Mouse (Mus musculus) MEL (cell line): ENCODE results near the gene Tmtc4. TPM values are rescaled to one million over a fixed set of nuclear protein-coding genes. Genes with fewer than 3 reads are reported as not detected.

ENCODE experiments used
- DNase-seq: peaks from one replicate; pipeline ENCODE4 v3.0.0; 2011; ENCODE audit warnings: low read depth, low spot score
- H3K27ac ChIP-seq: 2 replicates; pipeline ENCODE4 v1.5.1; 2012; ENCODE audit warnings: low read depth, mild to moderate bottlenecking, control low read depth, low read length, moderate library complexity; ENCODE audit not compliant: control insufficient read depth
- H3K27me3 ChIP-seq, 2 experiments: fragments of 150-350 bp in 1 of 2; sonication (generic) in 1 of 2; 2 replicates each; pipeline ENCODE4 v1.6.1; 2012; ENCODE audit warnings: low read length in 2 of 2, mild to moderate bottlenecking in 2 of 2, improper control_type of control experiment in 1 of 2, moderate library complexity in 1 of 2; ENCODE audit not compliant: insufficient read depth in 2 of 2, control insufficient read depth in 1 of 2
- H3K36me3 ChIP-seq, 2 experiments: 2 replicates each; pipeline ENCODE4 v1.6.1; 2012 to 2014; ENCODE audit warnings: low read length in 2 of 2, improper control_type of control experiment in 1 of 2, inconsistent platforms in 1 of 2, mild to moderate bottlenecking in 1 of 2; ENCODE audit not compliant: insufficient read depth in 2 of 2, control insufficient read depth in 1 of 2
- H3K4me1 ChIP-seq, 2 experiments: fragments of 150-350 bp in 1 of 2; sonication (generic) in 1 of 2; 2 replicates each; pipeline ENCODE4 v1.6.1; 2012; ENCODE audit warnings: low read length in 2 of 2, improper control_type of control experiment in 1 of 2, mild to moderate bottlenecking in 1 of 2; ENCODE audit not compliant: insufficient read depth in 2 of 2, control insufficient read depth in 1 of 2
- H3K4me3 ChIP-seq, 2 experiments: fragments of 150-350 bp in 1 of 2; sonication (generic) in 1 of 2; 2 replicates each; pipeline ENCODE4 v1.5.1; 2012; ENCODE audit warnings: low read depth in 2 of 2, low read length in 2 of 2, mild to moderate bottlenecking in 2 of 2, moderate library complexity in 2 of 2, control low read depth in 1 of 2, improper control_type of control experiment in 1 of 2; ENCODE audit not compliant: control insufficient read depth in 1 of 2, insufficient read depth in 1 of 2
- H3K79me2 ChIP-seq: 2 replicates; pipeline ENCODE4 v1.6.1; 2012; ENCODE audit warnings: mild to moderate bottlenecking, low read length, moderate library complexity; ENCODE audit not compliant: control insufficient read depth, poor library complexity, insufficient read depth
- H3K9ac ChIP-seq: 2 replicates; pipeline ENCODE4 v1.6.1; 2012; ENCODE audit warnings: low read depth, mild to moderate bottlenecking, control low read depth, low read length, moderate library complexity; ENCODE audit not compliant: control insufficient read depth, poor library complexity, severe bottlenecking
- H3K9me3 ChIP-seq: fragments of 150-350 bp; sonication (generic); replicated peaks from 2 replicates; pipeline ENCODE4 v1.6.1; 2012; ENCODE audit warnings: mild to moderate bottlenecking, low read length, improper control_type of control experiment, moderate library complexity; ENCODE audit not compliant: insufficient read depth
- CHD2 ChIP-seq: IDR thresholded peaks from 2 replicates; pipeline ENCODE4 v1.6.1; 2011; ENCODE audit warnings: low read length, improper control_type of control experiment
- CTCF ChIP-seq, 3 experiments: IDR thresholded peaks in 2 of 3; conservative IDR thresholded peaks in 1 of 3; 2 replicates each; pipeline ENCODE4 v1.5.1; 2011 to 2012; ENCODE audit warnings: low read length in 3 of 3, low read depth in 2 of 3, mild to moderate bottlenecking in 2 of 3, improper control_type of control experiment in 1 of 3, inconsistent platforms in 1 of 3, mixed read lengths in 1 of 3, moderate library complexity in 1 of 3; ENCODE audit not compliant: control insufficient read depth in 1 of 3, insufficient read depth in 1 of 3, poor library complexity in 1 of 3, severe bottlenecking in 1 of 3
- GABPA ChIP-seq: IDR thresholded peaks from 2 replicates; pipeline ENCODE4 v1.6.1; 2012; ENCODE audit warnings: low read depth, mild to moderate bottlenecking, inconsistent platforms, low read length, improper control_type of control experiment, moderate library complexity
- KAT2A ChIP-seq: conservative IDR thresholded peaks from 2 replicates; pipeline ENCODE4 v1.6.1; 2012; ENCODE audit warnings: low read depth, low read length, improper control_type of control experiment, inconsistent platforms
- MAZ ChIP-seq: IDR thresholded peaks from 2 replicates; pipeline ENCODE4 v1.6.1; 2012; ENCODE audit warnings: low read depth, mild to moderate bottlenecking, inconsistent platforms, low read length, improper control_type of control experiment
- MEF2A ChIP-seq: IDR thresholded peaks from 2 replicates; pipeline ENCODE4 v1.6.1; 2014; ENCODE audit warnings: low read depth, mild to moderate bottlenecking, inconsistent platforms, low read length, improper control_type of control experiment; ENCODE audit not compliant: poor library complexity, insufficient replicate concordance, severe bottlenecking; ENCODE audit errors: extremely low read depth
- MYC ChIP-seq: IDR thresholded peaks from 2 replicates; pipeline ENCODE4 v1.6.1; 2011; ENCODE audit warnings: low read depth, mild to moderate bottlenecking, low read length, improper control_type of control experiment, moderate library complexity
- NELFE ChIP-seq: IDR thresholded peaks from 2 replicates; pipeline ENCODE4 v1.6.1; 2011; ENCODE audit warnings: low read depth, low read length, improper control_type of control experiment
- NRF1 ChIP-seq: IDR thresholded peaks from 2 replicates; pipeline ENCODE4 v1.6.1; 2014; ENCODE audit warnings: low read depth, mild to moderate bottlenecking, inconsistent platforms, low read length, improper control_type of control experiment, moderate library complexity; ENCODE audit not compliant: poor library complexity, insufficient read depth, severe bottlenecking
- POLR2A ChIP-seq, 2 experiments: IDR thresholded peaks; 2 replicates each; pipeline ENCODE4 v1.6.1; 2011 to 2012; ENCODE audit warnings: low read length in 2 of 2, mild to moderate bottlenecking in 2 of 2, control low read depth in 1 of 2, improper control_type of control experiment in 1 of 2, low read depth in 1 of 2, moderate library complexity in 1 of 2; ENCODE audit not compliant: control insufficient read depth in 1 of 2, insufficient read depth in 1 of 2, poor library complexity in 1 of 2
- POLR2AphosphoS5 ChIP-seq: IDR thresholded peaks from 2 replicates; pipeline ENCODE4 v1.6.1; 2012; ENCODE audit warnings: low read depth, borderline replicate concordance, mild to moderate bottlenecking, inconsistent platforms, low read length, moderate library complexity, mixed read lengths
- RAD21 ChIP-seq: IDR thresholded peaks from 2 replicates; pipeline ENCODE4 v1.6.1; 2011; ENCODE audit warnings: mild to moderate bottlenecking, low read depth, low read length, improper control_type of control experiment
- SIN3A ChIP-seq: IDR thresholded peaks from 2 replicates; pipeline ENCODE4 v1.6.1; 2012; ENCODE audit warnings: low read length, improper control_type of control experiment, inconsistent platforms
- SMC3 ChIP-seq: IDR thresholded peaks from 2 replicates; pipeline ENCODE4 v1.6.1; 2011; ENCODE audit warnings: low read depth, low read length, improper control_type of control experiment
- TBP ChIP-seq: IDR thresholded peaks from 2 replicates; pipeline ENCODE4 v1.8.0; 2011; ENCODE audit warnings: low read depth, low read length, improper control_type of control experiment
- UBTF ChIP-seq: IDR thresholded peaks from 2 replicates; pipeline ENCODE4 v1.6.1; 2012; ENCODE audit warnings: low read depth, mild to moderate bottlenecking, inconsistent platforms, low read length, improper control_type of control experiment, moderate library complexity, borderline replicate concordance; ENCODE audit not compliant: insufficient read depth
- USF1 ChIP-seq: IDR thresholded peaks from 2 replicates; pipeline ENCODE4 v1.6.1; 2014; ENCODE audit warnings: low read depth, mild to moderate bottlenecking, inconsistent platforms, low read length, improper control_type of control experiment, moderate library complexity
- ZNF384 ChIP-seq: IDR thresholded peaks from 2 replicates; pipeline ENCODE4 v1.6.1; 2012; ENCODE audit warnings: low read depth, mild to moderate bottlenecking, inconsistent platforms, low read length, improper control_type of control experiment
- polyA plus RNA-seq, 2 experiments: library from polyadenylated mRNA; stranded (reverse) in 1 of 2; unstranded in 1 of 2; fragments of >175 nt in 1 of 2; fragments of >200 nt in 1 of 2; gene quantifications; 2 replicates each; pipeline versions ENCODE4 v1.2.1 to v1.2.4; 2012; ENCODE audit warnings: low replicate concordance in 2 of 2, low read depth in 1 of 2; ENCODE audit not compliant: insufficient read length in 2 of 2, insufficient read depth in 1 of 2, missing spikeins in 1 of 2
- total RNA-seq: library from RNA; depleted of rRNA; stranded (reverse); fragments of 300-350 nt; gene quantifications from 2 replicates; pipeline ENCODE4 v1.2.3, GENCODE M21; 2012

The Tmtc4 gene
- total and polyA plus RNA-seq, 3 experiments = 10.4 to 11.5 TPM; not detected in 1

GRCm38 (mm10) chr14:122950915-122951314, 32.9 kb downstream of the Tmtc4 start:
- Histone ChIP-seq H3K79me2 (no peaks in the 10 kb centered on the region), H3K9ac (no peak overlapping the region), H3K4me1 (peaks cover 0 to 3% of the 10 kb centered on the region in 2 experiments; a peak in 1 of 4 replicates), H3K36me3 (no peaks in the 10 kb centered on the region), H3K27ac (no peak overlapping the region), H3K4me3 (no peak overlapping the region), H3K27me3 (no peaks in the 10 kb centered on the region), H3K9me3 (no peaks in the 10 kb centered on the region)
- no peak for TF ChIP-seq CHD2
- TF ChIP-seq RAD21 = peak; percentile 35
- no peak for TF ChIP-seq UBTF
- peak; percentile 44 for TF ChIP-seq SMC3
- TF ChIP-seq MEF2A = no peak
- TF ChIP-seq POLR2AphosphoS5 = no peak
- no peak for TF ChIP-seq TBP
- TF ChIP-seq NELFE = no peak
- peak in 2 of 3 experiments; percentile 26 to 46; a peak in 3 of 6 replicates for TF ChIP-seq CTCF (IDR thresholded peaks at IDR 0.05 in 2 of 3, conservative IDR thresholded peaks at IDR 0.05 in 1 of 3; ENCODE audit: control insufficient read depth in 1 of 3, insufficient read depth in 1 of 3, low read depth in 2 of 3, low read length in 3 of 3, poor library complexity in 1 of 3, severe bottlenecking in 1 of 3)
- TF ChIP-seq KAT2A = no peak
- no peak for TF ChIP-seq GABPA
- peak; percentile 7 for DNase-seq

- Histone ChIP-seq H3K4me1 (no peaks in the 10 kb centered on the region), H3K4me3 (no peak overlapping the region), H3K36me3 (no peaks in the 10 kb centered on the region; a peak in 1 of 4 replicates), H3K27ac (no peak overlapping the region), H3K79me2 (no peaks in the 10 kb centered on the region), H3K9ac (no peak overlapping the region), H3K27me3 (no peaks in the 10 kb centered on the region)
- DNase-seq = no peak
- TF ChIP-seq SIN3A (no peak), MYC (no peak), NELFE (no peak), POLR2A (IDR thresholded peaks at IDR 0.05; ENCODE audit: control insufficient read depth in 1 of 2, insufficient read depth in 1 of 2, low read depth in 1 of 2, low read length in 2 of 2, poor library complexity in 1 of 2) (no peak), POLR2AphosphoS5 (no peak), USF1 (no peak), NRF1 (no peak), MEF2A (no peak), ZNF384 (no peak), MAZ (no peak), CTCF (IDR thresholded peaks at IDR 0.05 in 2 of 3, conservative IDR thresholded peaks at IDR 0.05 in 1 of 3; ENCODE audit: control insufficient read depth in 1 of 3, insufficient read depth in 1 of 3, low read depth in 2 of 3, low read length in 3 of 3, poor library complexity in 1 of 3, severe bottlenecking in 1 of 3) (no peak), SMC3 (no peak), GABPA (no peak)
- TF ChIP-seq, all 39 proteins: peak for 0
- no peaks in the 10 kb centered on the region for H3K9me3 ChIP-seq
Observed at GRCm38 (mm10) chr14:122943475-122943853, 40.4 kb downstream of the Tmtc4 start.
